Mouse (Mus musculus): ENCODE measurements around the gene Ripor1. TPM values are rescaled to one million over a fixed set of nuclear protein-coding genes. Genes with fewer than 3 reads are reported as not detected.
"Not testable (repeated sequence)": the region's sequence is repeated elsewhere in the genome, so short reads cannot be mapped to it uniquely, and the experiment has no call there.

The Ripor1 gene
- polyA plus RNA-seq, 1 experiment from 2014 or later: 36.8 TPM

- no peaks in the 10 kb centered on the region for H3K36me3 ChIP-seq (ENCODE audit: control insufficient read depth, insufficient read depth, low read length)
- ATAC-seq (ENCODE audit: low read depth): no peak
- H3K27ac ChIP-seq (ENCODE audit: low read length): no peak overlapping the region
- H3K9ac ChIP-seq (ENCODE audit: low read length): no peak overlapping the region
- H3K4me2 ChIP-seq (ENCODE audit: low read depth, low read length): no peak overlapping the region
- no peaks in the 10 kb centered on the region for H3K9me3 ChIP-seq (ENCODE audit: control insufficient read depth, low read length)
- no peaks in the 10 kb centered on the region for H3K27me3 ChIP-seq (ENCODE audit: control insufficient read depth, insufficient read depth, low read depth, low read length)
- no peak overlapping the region for H3K4me3 ChIP-seq (ENCODE audit: low read length)
- H3K4me1 ChIP-seq (replicated peaks; ENCODE audit: control insufficient read depth, insufficient read depth, low read length): peaks cover 13% of the 10 kb centered on the region
- 59% methylated on average over 5 of the region's 5 CpGs for WGBS
Measured at GRCm38 (mm10) chr8:105601301-105601700, 3.8 kb upstream of the Ripor1 start.

GRCm38 (mm10) chr8:105602540-105602939 is 2.5 kb upstream of the Ripor1 start:
- H3K27me3 ChIP-seq (ENCODE audit: control insufficient read depth, insufficient read depth, low read depth, low read length); H3K9me3 ChIP-seq (ENCODE audit: control insufficient read depth, low read length); H3K27ac ChIP-seq (ENCODE audit: low read length); H3K36me3 ChIP-seq (ENCODE audit: control insufficient read depth, insufficient read depth, low read length); H3K4me3 ChIP-seq (ENCODE audit: low read length); H3K4me2 ChIP-seq (ENCODE audit: low read depth, low read length); ATAC-seq (ENCODE audit: low read depth); H3K9ac ChIP-seq (ENCODE audit: low read length): not testable (repeated sequence)
- WGBS: 75% methylated on average over 3 of the region's 3 CpGs
- peaks cover 19% of the 10 kb centered on the region for H3K4me1 ChIP-seq (replicated peaks; ENCODE audit: control insufficient read depth, insufficient read depth, low read length)

- Histone ChIP-seq H3K27ac (ENCODE audit: low read length) (peak overlapping the region; percentile 93), H3K4me2 (ENCODE audit: low read depth, low read length) (peak overlapping the region; percentile 96), H3K36me3 (ENCODE audit: control insufficient read depth, insufficient read depth, low read length) (no peaks in the 10 kb centered on the region), H3K9me3 (ENCODE audit: control insufficient read depth, low read length) (no peaks in the 10 kb centered on the region), H3K4me3 (ENCODE audit: low read length) (peak overlapping the region; percentile 86), H3K9ac (ENCODE audit: low read length) (peak overlapping the region; percentile 93), H3K27me3 (ENCODE audit: control insufficient read depth, insufficient read depth, low read depth, low read length) (no peaks in the 10 kb centered on the region), H3K4me1 (replicated peaks; ENCODE audit: control insufficient read depth, insufficient read depth, low read length) (peaks cover 22% of the 10 kb centered on the region)
- WGBS: under 1% methylated on average over 28 of the region's 39 CpGs
- peak; percentile 55 for ATAC-seq (ENCODE audit: low read depth)
Measured at GRCm38 (mm10) chr8:105605491-105606188, 585 bp downstream of the Ripor1 start.

GRCm38 (mm10) chr8:105606189-105607023 is 1.4 kb downstream of the Ripor1 start:
- H3K36me3 ChIP-seq (ENCODE audit: control insufficient read depth, insufficient read depth, low read length): no peaks in the 10 kb centered on the region
- H3K9me3 ChIP-seq (ENCODE audit: control insufficient read depth, low read length): no peaks in the 10 kb centered on the region
- peak; percentile 76 for ATAC-seq (ENCODE audit: low read depth)
- H3K27ac ChIP-seq (ENCODE audit: low read length): peak overlapping the region; percentile 93
- peak overlapping the region; percentile 96 for H3K4me2 ChIP-seq (ENCODE audit: low read depth, low read length)
- H3K9ac ChIP-seq (ENCODE audit: low read length): peak overlapping the region; percentile 93
- H3K4me3 ChIP-seq (ENCODE audit: low read length): peak overlapping the region; percentile 86
- H3K4me1 ChIP-seq (replicated peaks; ENCODE audit: control insufficient read depth, insufficient read depth, low read length): peaks cover 22% of the 10 kb centered on the region
- WGBS: under 1% methylated on average over 28 of the region's 30 CpGs
- no peaks in the 10 kb centered on the region for H3K27me3 ChIP-seq (ENCODE audit: control insufficient read depth, insufficient read depth, low read depth, low read length)

- Histone ChIP-seq H3K36me3 (ENCODE audit: control insufficient read depth, insufficient read depth, low read length) (no peaks in the 10 kb centered on the region), H3K4me3 (ENCODE audit: low read length) (peak overlapping the region; percentile 86), H3K9me3 (ENCODE audit: control insufficient read depth, low read length) (no peaks in the 10 kb centered on the region), H3K9ac (ENCODE audit: low read length) (peak overlapping the region; percentile 93), H3K27ac (ENCODE audit: low read length) (peak overlapping the region; percentile 93), H3K4me2 (ENCODE audit: low read depth, low read length) (peak overlapping the region; percentile 96), H3K27me3 (ENCODE audit: control insufficient read depth, insufficient read depth, low read depth, low read length) (peaks cover 2% of the 10 kb centered on the region; the same call in 1 of the 2 replicates), H3K4me1 (replicated peaks; ENCODE audit: control insufficient read depth, insufficient read depth, low read length) (peaks cover 22% of the 10 kb centered on the region)
- WGBS: 11% methylated on average over 10 of the region's 10 CpGs
- no peak for ATAC-seq (ENCODE audit: low read depth)
Measured at GRCm38 (mm10) chr8:105607062-105607461, 2.0 kb downstream of the Ripor1 start.

- H3K27me3 ChIP-seq (ENCODE audit: control insufficient read depth, insufficient read depth, low read depth, low read length): peaks cover 2% of the 10 kb centered on the region; the same call in 1 of the 2 replicates
- ATAC-seq (ENCODE audit: low read depth): no peak
- H3K36me3 ChIP-seq (ENCODE audit: control insufficient read depth, insufficient read depth, low read length): no peaks in the 10 kb centered on the region
- no peak overlapping the region for H3K9ac ChIP-seq (ENCODE audit: low read length)
- no peaks in the 10 kb centered on the region for H3K9me3 ChIP-seq (ENCODE audit: control insufficient read depth, low read length)
- peaks cover 24% of the 10 kb centered on the region for H3K4me1 ChIP-seq (replicated peaks; ENCODE audit: control insufficient read depth, insufficient read depth, low read length)
- no peak overlapping the region for H3K27ac ChIP-seq (ENCODE audit: low read length)
- no peak overlapping the region for H3K4me3 ChIP-seq (ENCODE audit: low read length)
- WGBS: 22% methylated on average over 4 of the region's 4 CpGs
- no peak overlapping the region for H3K4me2 ChIP-seq (ENCODE audit: low read depth, low read length)
Measured at GRCm38 (mm10) chr8:105607684-105608083, 2.6 kb downstream of the Ripor1 start.

- peaks cover 34% of the 10 kb centered on the region for H3K4me1 ChIP-seq (replicated peaks; ENCODE audit: control insufficient read depth, insufficient read depth, low read length)
- H3K27ac ChIP-seq (ENCODE audit: low read length): peak overlapping the region; percentile 22; the same call in 1 of the 2 replicates
- H3K9me3 ChIP-seq (ENCODE audit: control insufficient read depth, low read length): no peaks in the 10 kb centered on the region
- 72% methylated on average over 2 of the region's 2 CpGs for WGBS
- no peak overlapping the region for H3K4me2 ChIP-seq (ENCODE audit: low read depth, low read length)
- H3K9ac ChIP-seq (ENCODE audit: low read length): no peak overlapping the region; the same call in 1 of the 2 replicates
- H3K27me3 ChIP-seq (ENCODE audit: control insufficient read depth, insufficient read depth, low read depth, low read length): peaks cover 2% of the 10 kb centered on the region; the same call in 1 of the 2 replicates
- no peak overlapping the region for H3K4me3 ChIP-seq (ENCODE audit: low read length)
- no peak for ATAC-seq (ENCODE audit: low read depth)
- H3K36me3 ChIP-seq (ENCODE audit: control insufficient read depth, insufficient read depth, low read length): no peaks in the 10 kb centered on the region
Measured at GRCm38 (mm10) chr8:105609355-105609754, 4.3 kb downstream of the Ripor1 start.

- no peaks in the 10 kb centered on the region for H3K36me3 ChIP-seq (ENCODE audit: control insufficient read depth, insufficient read depth, low read length)
- no peak overlapping the region for H3K27ac ChIP-seq (ENCODE audit: low read length)
- no peak overlapping the region for H3K9ac ChIP-seq (ENCODE audit: low read length)
- H3K4me1 ChIP-seq (replicated peaks; ENCODE audit: control insufficient read depth, insufficient read depth, low read length): peaks cover 34% of the 10 kb centered on the region
- no peak overlapping the region for H3K4me2 ChIP-seq (ENCODE audit: low read depth, low read length)
- peaks cover 2% of the 10 kb centered on the region; the same call in 1 of the 2 replicates for H3K27me3 ChIP-seq (ENCODE audit: control insufficient read depth, insufficient read depth, low read depth, low read length)
- no peak for ATAC-seq (ENCODE audit: low read depth)
- no peak overlapping the region for H3K4me3 ChIP-seq (ENCODE audit: low read length)
- WGBS: 56% methylated on average over 4 of the region's 4 CpGs
- no peaks in the 10 kb centered on the region for H3K9me3 ChIP-seq (ENCODE audit: control insufficient read depth, low read length)
Measured at GRCm38 (mm10) chr8:105609771-105610170, 4.7 kb downstream of the Ripor1 start.

GRCm38 (mm10) chr8:105611836-105612235 is 6.8 kb downstream of the Ripor1 start:
- 83% methylated on average over 9 of the region's 9 CpGs for WGBS

More at GRCm38 (mm10) chr8:105611836-105612235, 6.8 kb downstream of the Ripor1 start:
- Histone ChIP-seq H3K36me3 (ENCODE audit: control insufficient read depth, insufficient read depth, low read length) (peaks cover 12% of the 10 kb centered on the region), H3K27ac (ENCODE audit: low read length) (no peak overlapping the region), H3K27me3 (ENCODE audit: control insufficient read depth, insufficient read depth, low read depth, low read length) (peaks cover 2% of the 10 kb centered on the region; the same call in 1 of the 2 replicates), H3K4me1 (replicated peaks; ENCODE audit: control insufficient read depth, insufficient read depth, low read length) (peaks cover 25% of the 10 kb centered on the region), H3K4me2 (ENCODE audit: low read depth, low read length) (no peak overlapping the region), H3K4me3 (ENCODE audit: low read length) (no peak overlapping the region), H3K9ac (ENCODE audit: low read length) (no peak overlapping the region), H3K9me3 (ENCODE audit: control insufficient read depth, low read length) (no peaks in the 10 kb centered on the region)
- ATAC-seq (ENCODE audit: low read depth): no peak
